Mouse (Mus musculus): ENCODE data around the gene Tubb3. TPM values are rescaled to one million over a fixed set of nuclear protein-coding genes. Genes with fewer than 3 reads are reported as not detected.
"Not testable (repeated sequence)": the region's sequence is repeated elsewhere in the genome, so short reads cannot be mapped to it uniquely, and the experiment has no call there.

Tubb3 gene
- polyA plus RNA-seq, 1 experiment from 2014 or later, result 24.4 TPM

- TF ChIP-seq EP300 (optimal IDR thresholded peaks at IDR 0.05), result no peak
- TF ChIP-seq CTCF (IDR thresholded peaks at IDR 0.05; ENCODE audit: low read depth), result no peak
- Histone ChIP-seq H3K27me3 (ENCODE audit: control insufficient read depth, insufficient read depth, low read length) (peaks cover 18% of the 10 kb centered on the region), H3K9ac (ENCODE audit: low read length) (no peak overlapping the region), H3K4me2 (replicated peaks; ENCODE audit: low read depth) (no peak overlapping the region), H3K9me3 (ENCODE audit: control insufficient read depth, low read length) (no peaks in the 10 kb centered on the region), H3K4me1 (replicated peaks; ENCODE audit: control insufficient read depth, insufficient read depth) (no peaks in the 10 kb centered on the region), H3K27ac (replicated peaks) (no peak overlapping the region), H3K4me3 (ENCODE audit: low read depth, low read length) (no peak overlapping the region), H3K36me3 (ENCODE audit: control insufficient read depth, insufficient read depth, low read length) (no peaks in the 10 kb centered on the region)
- DNase-seq (ENCODE audit: low spot score), result no peak
- no peak for ATAC-seq (ENCODE audit: low FRiP score, low TSS enrichment)
- 8% methylated on average over 9 of the region's 9 CpGs for WGBS
Measured at GRCm38 (mm10) chr8:123414255-123414654, 3.0 kb downstream of the Tubb3 start.

GRCm38 (mm10) chr8:123414997-123415696, 3.9 kb downstream of the Tubb3 start:
- H3K4me2 ChIP-seq (replicated peaks; ENCODE audit: low read depth); ATAC-seq (ENCODE audit: low FRiP score, low TSS enrichment); H3K27ac ChIP-seq (replicated peaks); H3K9ac ChIP-seq (ENCODE audit: low read length); H3K4me1 ChIP-seq (replicated peaks; ENCODE audit: control insufficient read depth, insufficient read depth); H3K36me3 ChIP-seq (ENCODE audit: control insufficient read depth, insufficient read depth, low read length); H3K4me3 ChIP-seq (ENCODE audit: low read depth, low read length); H3K9me3 ChIP-seq (ENCODE audit: control insufficient read depth, low read length); DNase-seq (ENCODE audit: low spot score): not testable (repeated sequence)
- 79% methylated on average over 5 of the region's 5 CpGs for WGBS
- peaks cover 15% of the 10 kb centered on the region for H3K27me3 ChIP-seq (ENCODE audit: control insufficient read depth, insufficient read depth, low read length)

- no peak overlapping the region for H3K4me2 ChIP-seq (replicated peaks; ENCODE audit: low read depth)
- peak; percentile 63 for TF ChIP-seq CTCF (IDR thresholded peaks at IDR 0.05; ENCODE audit: low read depth)
- no peak for TF ChIP-seq EP300 (optimal IDR thresholded peaks at IDR 0.05)
- no peak overlapping the region for H3K9ac ChIP-seq (ENCODE audit: low read length)
- no peak overlapping the region for H3K4me3 ChIP-seq (ENCODE audit: low read depth, low read length)
- whole genome bisulfite sequencing, result 83% methylated on average over 8 of the region's 8 CpGs
- H3K4me1 ChIP-seq (replicated peaks; ENCODE audit: control insufficient read depth, insufficient read depth), result no peaks in the 10 kb centered on the region
- no peaks in the 10 kb centered on the region for H3K9me3 ChIP-seq (ENCODE audit: control insufficient read depth, low read length)
- no peaks in the 10 kb centered on the region for H3K36me3 ChIP-seq (ENCODE audit: control insufficient read depth, insufficient read depth, low read length)
- H3K27ac ChIP-seq (replicated peaks), result no peak overlapping the region
- peaks cover 9% of the 10 kb centered on the region for H3K27me3 ChIP-seq (ENCODE audit: control insufficient read depth, insufficient read depth, low read length)
- DNase-seq (ENCODE audit: low spot score) (no peak), ATAC-seq (ENCODE audit: low FRiP score, low TSS enrichment) (no peak)
Measured at GRCm38 (mm10) chr8:123415967-123416943, 5.0 kb downstream of the Tubb3 start.

GRCm38 (mm10) chr8:123416944-123417555, 5.8 kb downstream of the Tubb3 start:
- no peak overlapping the region for H3K4me3 ChIP-seq (ENCODE audit: low read depth, low read length)
- H3K9ac ChIP-seq (ENCODE audit: low read length), result no peak overlapping the region
- H3K27me3 ChIP-seq (ENCODE audit: control insufficient read depth, insufficient read depth, low read length), result peaks cover 3% of the 10 kb centered on the region; the same call in 1 of the 2 replicates
- ATAC-seq (ENCODE audit: low FRiP score, low TSS enrichment), result 0 out of 2 replicates have a peak, but pooled peaks have one; percentile 10
- no peak overlapping the region for H3K4me2 ChIP-seq (replicated peaks; ENCODE audit: low read depth)
- no peaks in the 10 kb centered on the region for H3K36me3 ChIP-seq (ENCODE audit: control insufficient read depth, insufficient read depth, low read length)
- WGBS, result 74% methylated on average over 8 of the region's 8 CpGs
- no peaks in the 10 kb centered on the region for H3K9me3 ChIP-seq (ENCODE audit: control insufficient read depth, low read length)
- TF ChIP-seq CTCF (IDR thresholded peaks at IDR 0.05; ENCODE audit: low read depth) (no peak), EP300 (optimal IDR thresholded peaks at IDR 0.05) (no peak)
- H3K27ac ChIP-seq (replicated peaks), result no peak overlapping the region
- no peak for DNase-seq (ENCODE audit: low spot score)
- no peaks in the 10 kb centered on the region for H3K4me1 ChIP-seq (replicated peaks; ENCODE audit: control insufficient read depth, insufficient read depth)

- no peak for ATAC-seq (ENCODE audit: low FRiP score, low TSS enrichment)
- TF ChIP-seq CTCF (IDR thresholded peaks at IDR 0.05; ENCODE audit: low read depth) (no peak), EP300 (optimal IDR thresholded peaks at IDR 0.05) (no peak)
- no peak overlapping the region for H3K4me3 ChIP-seq (ENCODE audit: low read depth, low read length)
- no peaks in the 10 kb centered on the region for H3K9me3 ChIP-seq (ENCODE audit: control insufficient read depth, low read length)
- no peak overlapping the region for H3K4me2 ChIP-seq (replicated peaks; ENCODE audit: low read depth)
- no peak overlapping the region for H3K27ac ChIP-seq (replicated peaks)
- H3K27me3 ChIP-seq (ENCODE audit: control insufficient read depth, insufficient read depth, low read length), result no peaks in the 10 kb centered on the region
- 85% methylated on average over 4 of the region's 4 CpGs for WGBS
- H3K36me3 ChIP-seq (ENCODE audit: control insufficient read depth, insufficient read depth, low read length), result no peaks in the 10 kb centered on the region
- no peak overlapping the region for H3K9ac ChIP-seq (ENCODE audit: low read length)
- DNase-seq (ENCODE audit: low spot score), result no peak
- no peaks in the 10 kb centered on the region for H3K4me1 ChIP-seq (replicated peaks; ENCODE audit: control insufficient read depth, insufficient read depth)
Measured at GRCm38 (mm10) chr8:123419711-123420110, 8.5 kb downstream of the Tubb3 start.
